28 mouse cellular contexts compared by ENCODE assay signal in the genomic region with DNA sequence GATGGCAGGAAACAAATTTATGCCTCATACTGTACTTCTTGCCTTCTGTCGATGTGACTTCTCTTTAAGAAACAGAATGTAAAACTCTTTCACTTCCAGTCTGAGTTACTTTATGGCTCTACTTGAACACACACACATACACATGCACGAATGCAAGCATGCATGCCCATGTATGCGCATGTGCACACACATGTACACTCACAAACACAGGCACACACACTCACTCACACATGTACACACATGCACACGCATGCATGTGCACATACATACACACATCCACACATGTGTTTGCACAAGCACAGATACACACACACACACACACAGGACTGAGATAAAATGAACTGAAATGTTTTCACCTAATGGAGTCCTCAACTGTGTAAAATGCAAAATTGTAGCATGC.
"Had no signal": no experiment of that assay in that cellular context is flagged by ENCODE, and none has a peak within 500 bp of the region (broad histone marks: within the 10 kb centered on the region; RNA-seq: fewer than 3 reads in every experiment).

No protein-coding gene starts in this region.

- ATAC-seq: forebrain, embryonic 13.5 days; forebrain, embryonic 14.5 days; forebrain, embryonic 15.5 days; forebrain, embryonic 16.5 days; forebrain, postnatal 0 days had no signal

- H3K27me3 ChIP-seq: embryonic facial prominence, embryonic 12.5 days; embryonic facial prominence, embryonic 13.5 days; embryonic facial prominence, embryonic 15.5 days; forebrain, embryonic 12.5 days; forebrain, embryonic 13.5 days; forebrain, embryonic 15.5 days had no signal

- H3K9me3 ChIP-seq: embryonic facial prominence, embryonic 10.5 days; embryonic facial prominence, embryonic 12.5 days; embryonic facial prominence, embryonic 13.5 days; embryonic facial prominence, embryonic 15.5 days; forebrain, embryonic 10.5 days; forebrain, embryonic 12.5 days; forebrain, embryonic 13.5 days; forebrain, embryonic 15.5 days had no signal

- H3K4me3 ChIP-seq: embryonic facial prominence, embryonic 10.5 days; embryonic facial prominence, embryonic 12.5 days; embryonic facial prominence, embryonic 13.5 days; embryonic facial prominence, embryonic 15.5 days; erythroblast, embryonic 14.5 days; forebrain, embryonic 10.5 days; forebrain, embryonic 12.5 days; forebrain, embryonic 13.5 days; forebrain, embryonic 15.5 days; gastrocnemius, adult 2 months; heart, adult 2 months had no signal

- H3K4me2 ChIP-seq: embryonic facial prominence, embryonic 12.5 days; embryonic facial prominence, embryonic 13.5 days; embryonic facial prominence, embryonic 15.5 days; forebrain, embryonic 12.5 days; forebrain, embryonic 13.5 days; forebrain, embryonic 15.5 days had no signal

- DNase-seq: cerebellum, adult 8-10 months; cerebellum, adult 9-10 months; cerebellum, adult 9-11 months; cerebellum, postnatal 10 days; cerebellum, postnatal 14 days; cerebellum, postnatal 25 days; cerebellum, postnatal 36 days; embryo, embryonic 11 days; forebrain, postnatal 0 days; gastrocnemius, adult 2 months; gastrocnemius, postnatal 10 days; gastrocnemius, postnatal 14 days; gastrocnemius, postnatal 25 days; gastrocnemius, postnatal 36 days; heart, adult 11 months; heart, adult 18-20 months; heart, adult 2 months had no signal

- H3K4me1 ChIP-seq: embryonic facial prominence, embryonic 10.5 days; embryonic facial prominence, embryonic 12.5 days; embryonic facial prominence, embryonic 13.5 days; embryonic facial prominence, embryonic 15.5 days; forebrain, embryonic 12.5 days; forebrain, embryonic 13.5 days; forebrain, embryonic 15.5 days had no signal
